Mouse (Mus musculus) ES-Bruce4 (cell line): ENCODE measurements around the gene Tbc1d10c. TPM values are rescaled to one million over a fixed set of nuclear protein-coding genes. Genes with fewer than 3 reads are reported as not detected.
A peak's percentile ranks its signal among the peaks of the same experiment; 100 is the strongest.

Experiments
- H3K27ac ChIP-seq: 2 replicates; pipeline ENCODE4 v1.5.1; 2012; ENCODE audit warnings: low read length, inconsistent platforms; ENCODE audit not compliant: insufficient read depth
- H3K27me3 ChIP-seq: 2 replicates; pipeline ENCODE4 v1.6.1; 2012; ENCODE audit warnings: mild to moderate bottlenecking, low read length, inconsistent platforms; ENCODE audit not compliant: control insufficient read depth, poor library complexity, insufficient read depth, severe bottlenecking
- H3K36me3 ChIP-seq: 2 replicates; pipeline ENCODE4 v1.6.1; 2012; ENCODE audit warnings: inconsistent platforms, mild to moderate bottlenecking, low read length, moderate library complexity; ENCODE audit not compliant: control insufficient read depth, poor library complexity, insufficient read depth, severe bottlenecking
- H3K4me1 ChIP-seq: one replicate; pipeline ENCODE4 v1.8.1; 2011; ENCODE audit warnings: low read length; ENCODE audit not compliant: control insufficient read depth, insufficient read depth
- H3K4me3 ChIP-seq: 2 replicates; pipeline ENCODE4 v1.5.1; 2011; ENCODE audit warnings: low read depth, mild to moderate bottlenecking, low read length
- H3K9ac ChIP-seq: 2 replicates; pipeline ENCODE4 v1.6.1; 2012; ENCODE audit warnings: low read depth, mild to moderate bottlenecking, inconsistent platforms; ENCODE audit not compliant: poor library complexity, severe bottlenecking
- H3K9me3 ChIP-seq: replicated peaks from 2 replicates; pipeline ENCODE4 v1.6.1; 2012; ENCODE audit warnings: mild to moderate bottlenecking, low read length, inconsistent platforms; ENCODE audit not compliant: control insufficient read depth, poor library complexity, insufficient read depth, severe bottlenecking
- CTCF ChIP-seq: IDR thresholded peaks from one replicate; pipeline ENCODE4 v1.8.1; 2011; ENCODE audit warnings: low read depth, low read length
- EP300 ChIP-seq: IDR thresholded peaks from 2 replicates; pipeline ENCODE4 v1.6.1; 2011; ENCODE audit warnings: low read depth, low read length; ENCODE audit not compliant: insufficient read depth
- POLR2A ChIP-seq: IDR thresholded peaks from one replicate; pipeline ENCODE4 v1.8.1; 2011; ENCODE audit warnings: low read length; ENCODE audit not compliant: insufficient read depth
- polyA plus RNA-seq: library from polyadenylated mRNA; stranded (reverse); fragments of >200 nt; gene quantifications from 2 replicates; pipeline ENCODE4 v1.2.4, GENCODE M21; 2011; ENCODE audit warnings: low read depth; ENCODE audit not compliant: missing spikeins, insufficient read depth, insufficient read length

Gene Tbc1d10c
- polyA plus RNA-seq, 1 experiment = 1.2 TPM

- Histone ChIP-seq H3K27me3 (no peaks in the 10 kb centered on the region), H3K36me3 (peaks cover 58% of the 10 kb centered on the region), H3K27ac (no peak overlapping the region), H3K4me3 (no peak overlapping the region), H3K4me1 (no peaks in the 10 kb centered on the region), H3K9me3 (no peaks in the 10 kb centered on the region), H3K9ac (no peak overlapping the region)
- TF ChIP-seq POLR2A = no peak
- TF ChIP-seq EP300 = no peak
- TF ChIP-seq CTCF = no peak
Observed at GRCm38 (mm10) chr19:4194776-4195650, 3.9 kb upstream of the Tbc1d10c start.

GRCm38 (mm10) chr19:4194021-4194724 lies 3.1 kb upstream of the Tbc1d10c start:
- no peak overlapping the region for H3K4me3 ChIP-seq
- no peak overlapping the region for H3K27ac ChIP-seq
- no peaks in the 10 kb centered on the region for H3K4me1 ChIP-seq
- H3K9me3 ChIP-seq = no peaks in the 10 kb centered on the region
- H3K27me3 ChIP-seq = no peaks in the 10 kb centered on the region
- H3K9ac ChIP-seq = no peak overlapping the region
- TF ChIP-seq EP300 = no peak
- no peak for TF ChIP-seq CTCF
- TF ChIP-seq POLR2A = no peak
- peaks cover 53% of the 10 kb centered on the region for H3K36me3 ChIP-seq

DNA sequence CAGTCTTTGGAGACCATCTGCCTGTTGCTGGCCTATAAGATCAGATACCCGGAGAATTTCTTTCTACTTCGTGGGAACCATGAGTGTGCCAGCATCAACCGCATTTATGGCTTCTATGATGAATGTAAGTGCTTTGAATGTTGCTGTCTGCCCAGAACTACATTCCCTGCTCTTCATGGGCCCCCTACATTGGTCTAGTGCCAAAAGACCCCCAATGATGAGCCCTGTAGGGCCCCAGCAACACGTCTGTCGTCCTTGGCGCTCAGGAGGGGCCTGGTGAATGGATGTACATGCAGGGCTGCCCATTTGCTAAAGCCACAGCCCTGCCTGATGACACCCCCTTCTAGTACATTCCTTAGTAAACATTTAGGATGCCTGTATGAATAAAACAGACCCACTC lies 2.0 kb upstream of the Tbc1d10c start:
- peak overlapping the region; percentile 97 for H3K9ac ChIP-seq
- H3K4me3 ChIP-seq = peak overlapping the region; percentile 90
- H3K4me1 ChIP-seq = no peaks in the 10 kb centered on the region
- no peaks in the 10 kb centered on the region for H3K27me3 ChIP-seq
- H3K27ac ChIP-seq = no peak overlapping the region
- H3K36me3 ChIP-seq = peaks cover 43% of the 10 kb centered on the region
- TF ChIP-seq POLR2A (no peak), CTCF (no peak), EP300 (no peak)
- no peaks in the 10 kb centered on the region for H3K9me3 ChIP-seq

GRCm38 (mm10) chr19:4192251-4192985 lies 1.3 kb upstream of the Tbc1d10c start:
- Histone ChIP-seq H3K9me3 (no peaks in the 10 kb centered on the region), H3K4me1 (no peaks in the 10 kb centered on the region), H3K4me3 (peak overlapping the region; percentile 90), H3K27me3 (no peaks in the 10 kb centered on the region), H3K36me3 (peaks cover 41% of the 10 kb centered on the region), H3K9ac (peak overlapping the region; percentile 97), H3K27ac (no peak overlapping the region)
- TF ChIP-seq CTCF (no peak), POLR2A (no peak), EP300 (no peak)

- Histone ChIP-seq H3K4me3 (peak within 1 kb of the TSS; percentile 90), H3K9ac (peak within 1 kb of the TSS; percentile 97), H3K9me3 (no peaks in the 10 kb centered on the region), H3K27me3 (no peaks in the 10 kb centered on the region), H3K4me1 (no peaks in the 10 kb centered on the region), H3K36me3 (peaks cover 34% of the 10 kb centered on the region), H3K27ac (peak within 1 kb of the TSS; percentile 88)
- TF ChIP-seq CTCF = peak; percentile 47
- no peak for TF ChIP-seq EP300
- TF ChIP-seq POLR2A = peak; percentile 62
Observed at GRCm38 (mm10) chr19:4191528-4192250, 605 bp upstream of the Tbc1d10c start, which contains the start of gene Ppp1ca. Gene Ppp1ca, plus strand, starts transcription at chr19:4192065.
